Mouse (Mus musculus) T-helper 17 cell (primary cell): ENCODE measurements around the gene Ndufb8.

Experiments used
- in situ Hi-C, 2 experiments: fragments of 300-600 bp; cut with MboI, MseI; formaldehyde crosslinking; loops; 1 replicate in 1 of 2; 2 replicates in 1 of 2; pipeline ENCODE4 v1.15.1; 2025; ENCODE audit warnings: high pct_unique_total_duplicates in 2 of 2

Ndufb8 gene

GRCm38 (mm10) chr19:44542694-44543178 lies 12.5 kb downstream of the Ndufb8 start:
- in situ Hi-C loops: no loop called here

GRCm38 (mm10) chr19:44537416-44537815 lies 17.8 kb downstream of the Ndufb8 start:
- in situ Hi-C loops: no loop called here

GRCm38 (mm10) chr19:44535376-44535775 lies 19.9 kb downstream of the Ndufb8 start:
- in situ Hi-C loops: no loop called here

GRCm38 (mm10) chr19:44530018-44530417 lies 25.2 kb downstream of the Ndufb8 start:
- in situ Hi-C loops: no loop called here

- in situ Hi-C loops: loop anchor here in 1 of 2 experiments (10.0 kb wide), 1 partner anchor 501 kb away; the partner anchor contains the start of gene Cyp2c23
Observed at GRCm38 (mm10) chr19:44525551-44526205, 29.6 kb downstream of the Ndufb8 start.

GRCm38 (mm10) chr19:44519152-44519551 lies 36.1 kb downstream of the Ndufb8 start:
- in situ Hi-C loops: loop anchor here in 1 of 2 experiments (25.0 kb wide), 1 partner anchor 1418 kb away; no protein-coding TSS in a partner anchor

- in situ Hi-C loops: loop anchor here in 1 of 2 experiments (25.0 kb wide), 1 partner anchor 1419 kb away; no protein-coding TSS in a partner anchor
Observed at GRCm38 (mm10) chr19:44517996-44518768, 37.1 kb downstream of the Ndufb8 start.

- in situ Hi-C loops: loop anchor here in 1 of 2 experiments (25.0 kb wide), 1 partner anchor 1422 kb away; no protein-coding TSS in a partner anchor
Observed at GRCm38 (mm10) chr19:44515769-44516168, 39.5 kb downstream of the Ndufb8 start.

GRCm38 (mm10) chr19:44514521-44515451 lies 40.5 kb downstream of the Ndufb8 start:
- in situ Hi-C loops: loop anchor here in 1 of 2 experiments (25.0 kb wide), 1 partner anchor 1423 kb away; no protein-coding TSS in a partner anchor

- in situ Hi-C loops: loop anchor here in 1 of 2 experiments (25.0 kb wide), 1 partner anchor 1423 kb away; no protein-coding TSS in a partner anchor
Observed at GRCm38 (mm10) chr19:44513921-44514482, 41.2 kb downstream of the Ndufb8 start.

GRCm38 (mm10) chr19:44513054-44513833 lies 42.0 kb downstream of the Ndufb8 start:
- in situ Hi-C loops: loop anchor here in 1 of 2 experiments (25.0 kb wide), 1 partner anchor 1424 kb away; no protein-coding TSS in a partner anchor

- in situ Hi-C loops: loop anchor here in 1 of 2 experiments (25.0 kb wide), 1 partner anchor 1425 kb away; no protein-coding TSS in a partner anchor
Observed at GRCm38 (mm10) chr19:44512601-44513000, 42.6 kb downstream of the Ndufb8 start.

- in situ Hi-C loops: loop anchor here in 1 of 2 experiments (25.0 kb wide), 1 partner anchor 1426 kb away; no protein-coding TSS in a partner anchor
Observed at GRCm38 (mm10) chr19:44511451-44512231, 43.6 kb downstream of the Ndufb8 start.

GRCm38 (mm10) chr19:44510534-44511175 lies 44.6 kb downstream of the Ndufb8 start:
- in situ Hi-C loops: loop anchor here in 1 of 2 experiments (25.0 kb wide), 1 partner anchor 1427 kb away; no protein-coding TSS in a partner anchor

- in situ Hi-C loops: loop anchor here in 1 of 2 experiments (25.0 kb wide), 1 partner anchor 1435 kb away; no protein-coding TSS in a partner anchor
Observed at GRCm38 (mm10) chr19:44502741-44503140, 52.5 kb downstream of the Ndufb8 start.

GRCm38 (mm10) chr19:44501925-44502324 lies 53.3 kb downstream of the Ndufb8 start:
- in situ Hi-C loops: loop anchor here in 1 of 2 experiments (25.0 kb wide), 1 partner anchor 1435 kb away; no protein-coding TSS in a partner anchor

- in situ Hi-C loops: loop anchor here in 1 of 2 experiments (25.0 kb wide), 1 partner anchor 1437 kb away; no protein-coding TSS in a partner anchor
Observed at GRCm38 (mm10) chr19:44500240-44500639, 55.0 kb downstream of the Ndufb8 start.

- in situ Hi-C loops: no loop called here
Observed at GRCm38 (mm10) chr19:44498936-44499335, 56.3 kb downstream of the Ndufb8 start.
